Mouse (Mus musculus) heart, adult 9 months (tissue): Measurements from ENCODE around the gene Zyg11a.
"Not testable (repeated sequence)": the region's sequence is repeated elsewhere in the genome, so short reads cannot be mapped to it uniquely, and the experiment has no call there.

ENCODE experiments used
- DNase-seq, 2 experiments: peaks; one replicate each; pipeline ENCODE4 v3.0.0; 2022; ENCODE audit warnings: low spot score in 2 of 2

Zyg11a gene

DNA sequence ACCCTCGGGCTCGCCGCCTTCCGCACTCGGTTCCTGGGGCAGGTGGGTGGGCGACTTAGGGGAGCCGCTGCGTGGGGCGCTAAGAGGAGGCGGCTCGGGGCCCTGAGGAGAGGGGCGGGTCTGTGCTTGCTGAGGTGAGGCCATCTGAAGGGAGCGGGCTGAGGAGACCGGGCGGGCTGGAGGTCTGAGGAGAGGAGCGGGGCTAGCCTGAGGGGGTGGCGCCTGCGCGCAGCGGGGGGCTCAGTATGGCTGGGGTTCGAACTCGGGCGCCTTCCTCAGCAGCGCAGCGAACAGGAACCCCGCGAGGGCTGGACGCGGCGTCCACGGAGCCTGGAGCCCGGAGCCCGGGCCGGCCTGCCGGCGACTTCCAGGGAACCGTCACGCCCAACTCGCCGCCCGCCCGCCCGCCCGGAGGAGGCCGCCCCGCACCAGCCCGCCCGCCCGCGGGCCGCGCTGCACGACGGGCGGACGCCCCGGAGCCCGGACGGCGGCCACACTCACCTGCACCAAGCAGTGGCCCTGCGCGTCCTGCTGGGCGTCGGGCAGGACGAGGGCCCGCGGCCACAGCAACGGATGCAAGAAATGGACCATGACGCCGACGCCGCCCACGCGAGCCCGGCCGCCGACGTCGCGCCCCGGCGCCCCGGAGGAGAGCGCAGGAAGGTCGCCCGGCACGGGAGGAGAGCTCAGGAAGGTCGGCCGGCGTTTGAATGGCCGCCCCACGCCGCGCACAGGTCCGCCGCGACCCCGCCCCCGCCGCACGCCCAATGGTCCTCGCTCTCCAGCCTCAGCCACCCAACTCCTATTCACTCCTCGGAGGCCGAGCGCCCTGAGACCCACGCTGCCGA lies at the start of gene Zyg11a:
Gene Zyg11a (minus strand): TSS at position 717 of the 848 bp plus-strand sequence.
- DNase-seq = no peak

DNA sequence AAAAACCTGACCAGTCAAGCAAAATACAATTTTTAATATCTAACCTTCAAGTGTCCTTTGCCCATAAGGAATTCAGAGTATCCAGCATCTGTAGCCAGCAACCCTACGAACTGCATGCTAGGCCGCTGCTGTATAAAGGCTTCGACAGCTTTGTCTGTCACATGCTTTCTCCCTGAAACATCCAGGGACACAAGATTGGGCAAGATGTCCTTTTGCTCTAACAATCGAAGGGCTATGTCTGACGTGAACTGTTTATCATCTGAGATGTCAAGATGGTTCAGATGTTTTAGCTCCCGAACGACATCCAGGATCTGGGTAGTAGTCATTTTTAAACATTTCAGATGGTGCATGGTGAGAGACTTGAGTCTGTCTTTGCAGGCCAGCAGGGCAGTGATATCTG lies 47.9 kb upstream of the Zyg11a start:
- DNase-seq = no peak

DNA sequence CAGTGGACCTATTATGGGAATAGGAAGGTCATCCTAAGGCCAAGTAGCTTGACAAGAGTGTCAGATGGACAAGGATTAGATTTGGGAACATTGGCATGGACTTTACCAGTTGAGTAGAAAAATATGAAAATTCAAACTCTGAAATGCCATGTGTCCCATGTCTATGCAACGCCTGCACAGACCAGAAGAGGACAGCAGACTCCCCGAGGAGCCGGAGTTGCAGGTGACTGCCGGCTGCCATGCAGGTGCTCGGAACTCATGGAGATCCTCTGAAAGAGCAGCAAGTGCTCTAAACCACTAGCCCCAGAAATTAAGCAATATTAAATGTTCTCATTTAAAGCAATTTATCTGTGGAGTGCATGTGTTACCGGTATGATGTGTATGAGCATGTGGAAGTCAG lies 35.5 kb upstream of the Zyg11a start:
- DNase-seq = no peak

DNA sequence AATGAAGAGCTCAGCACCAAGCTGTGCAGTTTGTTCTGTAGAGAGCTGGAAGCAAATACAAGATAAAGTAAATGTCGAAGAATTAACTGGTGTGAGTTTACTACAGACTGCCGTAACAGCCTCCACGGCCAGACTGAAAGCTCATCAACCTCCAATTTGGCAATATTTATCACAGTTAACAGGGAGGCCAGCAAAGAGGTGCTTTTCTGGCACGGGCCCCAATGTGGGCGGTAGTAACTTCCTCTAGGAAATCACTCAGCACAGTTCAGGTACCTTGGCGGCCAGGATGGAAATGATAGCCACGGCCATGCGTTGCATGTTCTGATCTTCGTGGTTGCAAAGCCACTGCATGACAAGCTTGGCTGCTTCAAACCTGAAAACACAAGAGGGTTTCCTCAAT lies 32.7 kb upstream of the Zyg11a start:
- no peak for DNase-seq

DNA sequence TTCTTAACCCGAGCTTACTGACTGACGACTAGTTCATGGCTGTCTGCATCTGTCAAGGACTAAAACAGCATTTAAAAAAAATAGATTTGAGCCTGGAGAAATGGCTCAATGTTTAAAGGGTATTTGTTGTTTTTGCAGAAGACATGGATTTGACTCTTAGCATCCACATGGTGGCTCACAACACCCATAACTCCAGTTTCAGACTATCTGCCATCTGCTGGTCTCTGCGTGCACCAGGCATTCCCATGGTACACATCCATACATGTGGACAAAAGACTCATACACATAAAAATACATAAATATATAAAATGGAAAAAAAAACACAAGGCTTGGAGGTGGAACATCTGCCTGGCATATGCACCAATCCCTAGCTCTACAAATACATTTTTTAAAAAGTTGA lies 31.5 kb upstream of the Zyg11a start:
- DNase-seq = no peak

DNA sequence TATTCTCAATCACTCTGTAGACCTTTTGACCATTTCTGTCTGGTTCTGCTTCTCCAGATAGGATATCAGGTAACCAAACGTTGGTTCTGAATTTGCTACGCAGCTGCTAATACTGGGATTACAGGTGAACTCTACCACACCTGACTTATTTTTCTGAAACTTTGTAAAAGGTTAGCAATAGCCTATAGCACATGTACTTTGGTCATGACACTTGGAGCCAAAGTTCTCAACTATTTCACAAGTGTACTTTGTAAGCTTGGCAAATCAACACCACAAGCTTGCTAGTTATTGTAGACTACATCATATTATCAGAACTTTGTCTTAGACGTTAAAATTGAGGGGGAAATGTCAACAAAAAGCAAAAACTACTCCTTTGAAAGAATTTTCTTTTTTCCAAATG lies 15.8 kb upstream of the Zyg11a start:
- no peak for DNase-seq

DNA sequence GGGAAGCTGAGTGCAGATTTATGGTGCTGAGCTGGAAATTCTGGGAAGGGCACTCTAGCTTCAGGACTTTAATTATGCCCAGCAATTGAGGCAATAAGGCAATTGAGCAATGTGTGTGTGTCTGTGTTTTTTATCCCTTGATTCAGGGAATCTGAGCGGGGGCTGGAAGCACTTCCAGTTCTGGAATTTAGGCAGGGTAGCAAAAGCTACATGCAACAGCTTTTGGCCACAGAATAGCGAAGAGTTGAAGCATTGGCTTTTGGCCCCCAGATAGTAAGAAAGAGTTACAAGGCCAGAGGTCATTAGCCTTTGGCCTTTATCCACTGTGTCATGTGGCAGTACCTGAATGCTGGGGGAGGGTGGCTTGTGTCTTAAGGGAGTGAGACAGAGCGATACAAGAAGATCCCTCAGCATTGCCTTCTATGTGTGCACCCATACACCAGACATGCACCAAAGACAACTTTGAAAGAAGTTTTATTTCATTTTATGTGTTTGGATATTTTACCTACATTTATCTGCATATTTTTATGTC lies 7.6 kb upstream of the Zyg11a start:
- DNase-seq = no peak

DNA sequence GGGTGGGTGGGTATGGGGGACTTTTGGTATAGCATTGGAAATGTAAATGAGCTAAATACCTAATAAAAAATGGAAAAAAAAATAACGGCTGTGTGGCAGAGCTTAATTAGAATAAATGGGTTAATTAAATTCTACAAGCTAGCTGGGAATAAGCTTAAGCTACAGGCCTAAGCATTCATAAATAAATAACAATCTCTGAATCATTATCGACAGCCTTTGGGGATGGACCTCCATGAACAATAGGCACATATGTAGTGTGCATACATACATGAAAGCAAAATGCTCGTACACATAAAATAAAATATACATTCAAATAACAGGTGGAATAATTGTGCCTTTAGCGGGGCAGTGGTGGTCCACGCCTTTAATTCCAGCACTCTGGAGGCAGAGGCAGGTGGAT lies 4.7 kb upstream of the Zyg11a start:
- no peak for DNase-seq

DNA sequence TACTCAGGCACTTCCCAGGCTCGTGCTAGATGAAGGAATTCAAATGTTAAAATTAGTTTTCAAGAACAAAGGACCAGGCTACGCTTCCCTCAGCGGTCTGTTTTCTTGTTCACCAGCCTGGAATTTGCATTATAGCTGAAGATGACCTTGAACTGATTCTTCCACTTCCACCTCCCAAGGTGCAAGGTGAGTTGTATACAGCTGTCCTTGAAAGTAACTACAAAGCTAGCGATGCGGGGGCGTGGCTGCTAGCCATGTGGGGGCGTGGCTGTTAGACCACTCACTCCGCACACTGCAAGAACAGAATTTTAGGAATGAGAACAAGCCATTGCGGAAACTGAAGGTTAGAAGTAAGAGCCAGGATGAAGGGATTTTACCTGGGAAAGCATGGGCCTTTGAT lies 1.2 kb upstream of the Zyg11a start:
- DNase-seq = no peak

DNA sequence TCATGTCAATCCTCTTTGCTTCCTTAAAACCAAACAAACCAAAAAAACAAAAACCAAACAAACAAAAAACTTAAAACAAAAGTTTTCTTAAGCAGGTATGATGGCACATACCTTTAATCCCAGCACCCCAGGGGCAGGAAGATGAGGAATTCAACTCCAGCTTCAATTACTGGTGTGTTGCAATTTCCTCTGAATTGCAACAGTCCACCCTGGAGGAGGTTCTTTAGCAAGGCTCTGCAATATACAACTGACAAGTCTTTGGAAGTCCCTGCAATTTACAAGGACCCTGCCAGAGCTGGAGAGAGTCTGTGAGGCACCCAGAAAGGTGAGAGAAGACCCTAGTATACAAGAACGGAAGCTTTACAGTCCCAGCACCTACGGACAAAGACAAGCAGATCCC lies 4.8 kb downstream of the Zyg11a start:
- DNase-seq = no peak

DNA sequence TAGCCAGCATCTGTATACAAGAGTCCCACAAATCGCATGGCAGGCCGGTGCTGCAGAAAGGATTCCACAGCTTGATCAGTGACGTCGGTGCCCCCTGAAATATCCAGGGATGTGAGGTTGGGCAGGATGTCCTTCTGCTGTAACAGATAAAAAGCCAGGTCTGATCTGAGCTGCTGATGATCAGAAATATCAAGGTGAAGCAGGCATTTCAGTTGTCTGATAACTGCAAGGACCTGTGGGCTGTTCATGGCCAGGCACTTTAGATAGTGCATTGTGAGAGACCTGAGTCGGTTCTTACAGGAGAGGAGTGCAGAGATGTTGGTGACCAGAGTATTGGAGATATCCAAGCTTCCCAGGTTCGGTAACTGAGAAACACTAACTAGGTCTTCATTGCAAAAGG lies 13.2 kb downstream of the Zyg11a start:
- DNase-seq = no peak

DNA sequence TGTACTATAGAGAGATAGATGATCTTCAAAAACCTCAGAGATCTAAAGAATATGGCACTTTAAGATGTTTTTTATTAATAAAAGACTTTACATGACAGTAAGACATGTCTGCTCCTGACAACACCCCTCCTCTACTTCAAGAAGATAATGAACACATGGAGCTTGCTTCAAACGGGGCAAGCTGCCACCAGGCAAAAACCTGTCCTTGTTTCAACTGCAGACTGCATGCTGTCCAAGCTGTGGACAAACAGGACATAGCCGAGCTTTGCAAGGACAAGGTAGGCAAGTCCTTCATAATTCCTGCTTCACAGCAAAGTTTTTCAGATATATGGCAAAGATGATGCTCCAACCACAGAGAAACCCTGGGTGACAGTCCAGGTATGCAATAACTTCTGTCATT lies 18.6 kb downstream of the Zyg11a start:
- no peak for DNase-seq

DNA sequence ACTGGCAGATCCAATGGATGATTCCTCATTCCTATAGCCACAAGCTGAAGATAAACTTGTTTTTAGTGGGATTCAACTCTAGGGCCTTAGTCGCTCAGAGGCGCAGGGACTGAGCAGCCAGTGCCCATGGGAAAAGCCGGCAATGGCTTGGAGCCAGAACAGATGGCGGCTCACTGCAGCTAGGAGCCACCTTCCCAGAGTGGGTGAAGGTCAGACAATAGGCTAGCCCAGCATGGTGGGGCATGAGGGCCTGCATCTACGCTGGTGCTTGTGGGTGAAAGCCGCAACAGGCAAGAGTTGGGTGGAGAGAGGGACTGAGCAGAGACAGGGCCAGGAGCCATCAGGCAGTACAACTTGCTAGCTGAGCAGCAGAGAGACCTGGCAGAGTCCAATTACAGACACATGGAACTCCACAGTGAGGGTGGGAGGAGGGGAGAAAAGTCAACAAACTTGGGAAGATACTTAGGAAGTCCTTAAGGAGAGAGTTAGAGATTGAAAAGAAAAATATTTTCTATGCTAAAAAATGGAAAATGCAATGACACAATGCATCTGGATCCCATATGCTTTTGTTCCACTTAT lies 21.5 kb downstream of the Zyg11a start:
- DNase-seq = peak; percentile 1 to 13

DNA sequence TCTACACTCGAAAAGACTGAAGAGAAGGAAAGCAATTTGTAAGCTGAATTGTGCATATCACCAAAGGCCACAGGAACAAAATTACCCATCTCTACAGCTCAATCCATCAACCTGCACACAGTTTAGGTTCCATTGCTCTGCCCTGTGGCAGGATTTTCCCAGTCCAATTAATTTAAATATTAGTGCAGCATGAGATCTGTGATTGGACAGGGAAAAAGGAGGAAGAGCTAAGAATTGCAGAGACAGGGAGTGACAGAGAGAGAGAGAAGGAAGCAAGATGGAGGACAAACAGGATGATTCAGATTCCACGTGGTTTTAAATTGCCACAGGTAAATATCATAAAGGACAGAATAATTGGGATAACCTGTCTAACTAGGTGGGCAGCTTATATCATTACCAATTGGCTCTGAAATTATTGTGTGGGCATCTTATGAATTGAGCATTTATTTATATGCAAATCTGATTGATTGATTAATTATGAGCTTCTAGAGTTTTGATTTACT lies 25.0 kb downstream of the Zyg11a start:
- no peak for DNase-seq

DNA sequence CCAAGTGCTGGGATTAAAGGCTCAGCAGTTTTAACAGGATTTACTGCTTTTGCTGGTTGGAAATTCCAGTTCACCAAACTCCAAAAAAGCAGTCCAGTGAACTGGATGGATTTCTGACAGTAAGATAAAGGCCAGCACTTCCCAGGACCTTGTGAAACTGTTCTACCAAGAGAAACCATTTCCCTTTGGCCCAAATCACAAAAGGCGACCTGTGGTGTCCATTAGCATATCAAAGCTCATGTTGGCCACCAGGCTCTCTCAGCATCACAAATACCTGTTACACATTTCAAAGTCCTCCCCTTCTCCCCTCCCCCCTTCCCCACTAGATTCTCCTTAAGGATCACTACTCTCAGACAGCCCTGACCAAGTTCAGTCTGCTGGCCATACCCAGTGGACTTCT lies 35.6 kb downstream of the Zyg11a start:
- no peak for DNase-seq

DNA sequence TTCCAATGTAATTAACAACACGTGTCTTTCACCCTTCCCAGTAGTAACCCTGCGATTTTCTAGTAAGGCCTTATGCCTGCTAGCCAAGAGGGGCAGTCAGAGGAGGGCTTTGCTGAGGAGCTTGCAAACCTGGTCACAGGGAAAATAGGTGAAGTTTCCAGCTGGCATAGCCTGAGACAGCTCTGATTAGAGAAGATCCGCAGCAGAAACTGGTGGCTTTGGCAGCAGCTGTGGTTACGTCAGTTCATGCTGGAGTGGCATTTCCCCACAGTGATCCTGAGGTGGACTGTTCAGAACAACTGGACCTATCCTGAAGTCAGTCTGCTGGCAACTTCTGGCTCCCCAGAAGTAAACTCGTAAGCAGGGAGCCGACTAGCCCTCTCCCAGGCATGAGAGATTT lies 49.8 kb downstream of the Zyg11a start:
- no peak for DNase-seq

DNA sequence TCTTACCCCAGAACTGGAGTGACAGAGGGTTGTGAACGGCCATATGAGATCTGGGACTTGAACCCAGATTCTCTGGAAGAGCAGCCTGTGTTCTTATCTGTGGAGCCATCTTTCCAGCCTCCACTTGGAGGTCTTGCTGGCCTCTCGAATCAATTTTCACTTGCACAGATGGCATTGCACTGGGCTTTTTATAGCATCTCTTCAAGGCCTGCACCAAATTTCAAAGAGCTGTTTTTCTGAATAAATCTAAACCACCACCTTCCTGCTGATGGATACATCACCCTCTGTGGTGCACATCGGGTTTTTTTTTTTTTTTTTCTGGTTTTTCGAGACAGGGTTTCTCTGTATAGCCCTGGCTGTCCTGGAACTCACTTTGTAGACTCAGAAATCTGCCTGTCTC lies 51.0 kb downstream of the Zyg11a start:
- no peak for DNase-seq

DNA sequence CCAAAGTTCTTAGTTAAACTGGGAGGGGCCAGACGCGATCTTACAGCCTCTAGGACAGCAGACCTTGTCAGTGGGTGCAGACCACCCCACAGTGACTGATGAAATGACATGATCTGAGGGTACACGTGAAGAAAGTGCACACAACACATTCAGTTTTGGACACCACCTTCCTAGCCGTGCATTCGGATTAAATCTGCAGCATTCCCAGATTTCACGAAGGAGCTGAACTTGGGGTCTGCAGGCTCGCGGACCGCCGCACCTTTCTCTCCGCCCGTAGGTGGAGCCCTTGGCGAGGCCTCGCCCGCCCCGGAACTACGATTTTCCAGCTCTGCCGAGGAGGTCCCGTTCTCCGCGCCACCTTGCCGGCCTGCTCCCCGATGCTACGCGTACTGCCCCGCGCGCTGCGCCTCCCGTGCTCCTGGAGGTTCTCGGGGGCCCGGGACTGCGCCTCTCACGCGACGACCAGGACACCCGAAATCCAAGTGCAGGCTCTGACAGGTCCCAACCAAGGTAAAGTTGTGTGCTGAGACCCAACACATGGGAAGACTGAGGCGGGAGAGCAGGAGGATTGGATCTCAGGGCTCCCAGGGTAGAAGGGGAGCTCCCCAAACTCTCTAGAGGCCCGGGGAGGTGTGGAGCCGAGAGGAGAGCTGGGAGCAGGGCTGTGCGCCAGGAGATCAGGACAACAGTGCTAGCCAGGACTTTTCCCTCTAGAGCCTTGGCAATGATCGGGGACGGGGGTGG lies 52.5 kb downstream of the Zyg11a start, which contains the start of gene Echdc2:
Gene Echdc2 (plus strand): TSS at position 286 of the 744 bp plus-strand sequence.
- DNase-seq = peak; percentile 24 to 33

DNA sequence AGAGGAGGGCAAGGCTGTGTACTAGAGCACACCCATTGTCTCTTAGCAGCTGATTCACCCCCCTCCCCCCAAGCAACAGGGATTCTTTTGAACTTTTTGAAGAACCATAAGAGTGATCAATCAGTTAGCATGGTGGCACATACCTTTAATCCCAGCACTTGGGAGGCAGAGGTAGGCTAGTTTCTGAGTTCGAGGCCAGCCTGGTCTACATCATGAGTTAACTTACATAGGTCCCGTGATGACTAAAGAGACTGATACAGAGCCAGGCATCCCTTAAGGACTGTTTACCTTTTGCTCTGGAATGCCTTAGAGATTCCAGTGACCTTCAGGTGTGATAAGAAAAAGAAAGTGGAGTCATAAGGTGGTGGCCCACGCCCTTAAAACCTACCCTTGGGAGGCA lies 54.6 kb downstream of the Zyg11a start:
- DNase-seq = no peak

DNA sequence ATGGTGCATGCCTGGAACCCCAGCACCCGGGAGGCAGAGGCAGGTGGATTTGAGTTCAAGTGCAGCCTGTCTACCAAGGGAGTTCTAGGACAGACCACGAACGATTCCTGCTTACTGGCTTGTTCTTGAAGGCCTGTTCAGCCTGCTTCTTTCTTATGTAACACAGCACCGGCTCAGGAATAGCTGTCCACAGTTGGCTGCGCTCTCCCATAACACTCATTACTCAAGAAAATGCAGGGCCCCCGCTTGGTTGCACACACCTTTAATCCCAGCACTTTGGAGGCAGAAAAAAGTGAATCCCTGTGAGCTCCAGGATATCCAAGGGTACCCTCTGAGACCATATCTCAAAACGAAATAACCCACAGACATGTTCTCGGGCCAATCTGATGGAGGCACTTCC lies 55.9 kb downstream of the Zyg11a start:
- no peak for DNase-seq

DNA sequence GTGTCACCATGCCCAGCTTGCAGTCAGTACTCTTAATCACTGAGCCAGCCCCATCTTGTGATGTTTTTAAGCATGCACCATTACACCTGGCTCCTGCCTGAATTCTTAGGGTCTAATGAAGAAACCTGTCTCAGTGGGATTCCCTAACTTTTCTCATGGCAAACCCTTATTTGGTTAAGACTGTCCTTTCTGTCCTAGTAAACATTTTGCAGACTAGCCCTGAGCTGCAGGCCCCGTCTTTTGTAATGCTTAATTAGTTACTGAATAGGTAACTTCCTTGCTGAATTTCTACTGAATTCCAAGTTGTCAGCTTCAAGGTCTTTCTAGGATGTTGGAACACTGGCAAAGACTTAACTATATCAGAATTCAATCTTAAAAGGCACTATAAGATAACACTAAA lies 62.7 kb downstream of the Zyg11a start:
- not testable (repeated sequence) for DNase-seq

DNA sequence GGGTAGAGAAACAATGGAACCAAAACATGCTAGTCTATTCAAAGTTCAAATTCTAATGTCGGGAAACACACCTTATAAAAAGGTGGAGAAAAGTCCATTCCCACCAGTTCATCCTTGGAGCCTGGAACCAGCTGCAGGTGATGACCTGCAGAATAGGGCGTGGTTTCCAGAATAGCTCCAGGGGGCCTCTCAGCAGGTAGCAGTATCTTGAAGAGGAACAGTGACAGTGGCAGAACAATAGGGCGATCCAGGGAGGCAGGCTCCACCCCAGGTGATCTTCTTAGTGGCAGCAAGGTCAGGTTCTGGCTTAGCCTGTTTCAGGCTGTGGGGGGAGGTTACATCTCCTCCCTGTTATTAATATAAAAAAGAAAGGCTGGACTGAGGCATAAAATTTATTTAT lies 72.3 kb downstream of the Zyg11a start:
- DNase-seq = not testable (repeated sequence)
